Mouse (Mus musculus) CD4-positive helper T cell, adult 2 months (primary cell): Measurements from ENCODE around the gene Clec2g.
"Not testable (repeated sequence)": the region's sequence is repeated elsewhere in the genome, so short reads cannot be mapped to it uniquely, and the experiment has no call there.

ENCODE experiments used
- DNase-seq: peaks from one replicate; pipeline ENCODE4 v3.0.0-alpha.2; 2012; ENCODE audit warnings: low read depth, missing footprints, low spot score

Gene Clec2g

GRCm38 (mm10) chr6:128934081-128934480 lies at the start of gene Clec2g:
Gene Clec2g, plus strand, starts transcription at chr6:128934381.
- not testable (repeated sequence) for DNase-seq

GRCm38 (mm10) chr6:128887091-128887790 lies 46.9 kb upstream of the Clec2g start, which contains the start of gene Clec2i:
Gene Clec2i, plus strand, starts transcription at chr6:128887588.
- peak; percentile 93 for DNase-seq

- DNase-seq, result peak; percentile 91
These were observed 45.3 kb upstream of the Clec2g start for GRCm38 (mm10) chr6:128888834-128889233.

- peak; percentile 12 for DNase-seq
These were observed 43.2 kb upstream of the Clec2g start, which contains the start of gene BC035044 for GRCm38 (mm10) chr6:128890948-128891355. Gene BC035044, minus strand, starts transcription at chr6:128891126.

GRCm38 (mm10) chr6:128895404-128896001 lies 38.7 kb upstream of the Clec2g start:
- DNase-seq, result no peak

GRCm38 (mm10) chr6:128900044-128900443 lies 34.1 kb upstream of the Clec2g start:
- DNase-seq, result no peak

- DNase-seq, result not testable (repeated sequence)
These were observed 33.2 kb upstream of the Clec2g start for GRCm38 (mm10) chr6:128900796-128901552.

GRCm38 (mm10) chr6:128913598-128914254 lies 20.5 kb upstream of the Clec2g start:
- no peak for DNase-seq

GRCm38 (mm10) chr6:128917322-128917721 lies 16.9 kb upstream of the Clec2g start:
- DNase-seq, result no peak

- no peak for DNase-seq
These were observed 1.1 kb upstream of the Clec2g start for GRCm38 (mm10) chr6:128933050-128933449.

GRCm38 (mm10) chr6:128935889-128936665 lies 1.9 kb downstream of the Clec2g start:
- not testable (repeated sequence) for DNase-seq

- no peak for DNase-seq
These were observed 7.7 kb downstream of the Clec2g start for GRCm38 (mm10) chr6:128941646-128942421.

GRCm38 (mm10) chr6:128945564-128945963 lies 11.4 kb downstream of the Clec2g start:
- no peak for DNase-seq

- no peak for DNase-seq
These were observed 26.9 kb downstream of the Clec2g start for GRCm38 (mm10) chr6:128961110-128961509.

GRCm38 (mm10) chr6:128962108-128962507 lies 27.9 kb downstream of the Clec2g start:
- DNase-seq, result not testable (repeated sequence)

GRCm38 (mm10) chr6:128964519-128964918 lies 30.3 kb downstream of the Clec2g start:
- peak; percentile 8 for DNase-seq

GRCm38 (mm10) chr6:128968463-128968862 lies 34.3 kb downstream of the Clec2g start:
- DNase-seq, result no peak

GRCm38 (mm10) chr6:128969741-128970140 lies 35.6 kb downstream of the Clec2g start:
- no peak for DNase-seq

GRCm38 (mm10) chr6:128970508-128971393 lies 36.6 kb downstream of the Clec2g start:
- not testable (repeated sequence) for DNase-seq
